Mouse (Mus musculus) myocyte (in vitro differentiated cells): ENCODE measurements around the gene Rtkn.

Source experiments
- MAX ChIP-seq: IDR thresholded peaks from one replicate; pipeline ENCODE4 v1.6.1; 2011; ENCODE audit warnings: low read depth, mild to moderate bottlenecking, control low read depth
- MYOG ChIP-seq, 3 experiments: IDR thresholded peaks; one replicate each; pipeline ENCODE4 v1.6.1; 2011; ENCODE audit warnings: control low read depth in 2 of 3, low read depth in 2 of 3, mild to moderate bottlenecking in 2 of 3; ENCODE audit not compliant: insufficient read length in 2 of 3, control insufficient read depth in 1 of 3, insufficient read depth in 1 of 3
- TCF12 ChIP-seq: IDR thresholded peaks from one replicate; pipeline ENCODE4 v1.6.1; 2011; ENCODE audit warnings: mild to moderate bottlenecking, control low read depth; ENCODE audit not compliant: poor library complexity, insufficient read depth, severe bottlenecking
- TCF3 ChIP-seq: IDR thresholded peaks from one replicate; pipeline ENCODE4 v1.6.1; 2011; ENCODE audit warnings: low read depth, control low read depth; ENCODE audit not compliant: insufficient read length

DNA sequence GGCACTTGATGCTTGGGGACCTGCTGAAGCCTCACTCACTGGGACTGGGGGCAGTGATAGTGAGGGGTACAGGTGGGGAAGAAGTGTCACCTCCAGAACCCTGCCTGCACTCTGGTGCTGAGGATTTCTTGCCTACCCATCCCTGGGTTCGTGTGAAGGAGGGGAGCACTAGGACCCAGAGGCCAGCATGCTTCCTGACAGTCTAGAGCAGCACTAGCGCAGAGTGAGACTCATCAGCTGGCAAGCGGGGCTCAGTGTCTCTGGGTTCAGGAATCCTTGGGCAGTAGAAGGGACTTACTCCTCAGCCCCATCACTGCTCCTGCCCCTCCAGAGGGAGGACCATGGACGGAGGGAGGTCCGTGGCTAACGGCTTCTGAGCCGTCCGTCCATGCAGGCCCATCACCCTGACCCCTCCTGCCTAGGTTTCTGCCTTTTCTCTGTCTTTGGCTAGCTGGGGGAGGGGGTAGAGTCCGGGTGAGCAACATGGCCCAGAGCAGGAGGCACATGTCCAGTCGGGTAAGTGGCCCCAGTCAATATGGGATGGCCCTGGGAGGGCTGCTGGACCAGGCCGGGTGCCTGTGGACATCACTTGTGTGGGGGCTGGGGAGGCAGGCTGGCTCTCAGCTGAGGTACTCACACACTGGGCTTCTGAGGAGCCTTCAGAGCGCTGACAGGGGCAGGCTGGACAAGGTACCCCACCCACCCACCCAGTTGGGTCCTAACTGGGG lies 44.3 kb downstream of the Rtkn start:
- no peak for TF ChIP-seq TCF12
- no peak for TF ChIP-seq TCF3
- no peak for TF ChIP-seq MAX
- TF ChIP-seq MYOG (IDR thresholded peaks at IDR 0.05; ENCODE audit: control insufficient read depth in 1 of 3, insufficient read depth in 1 of 3, insufficient read length in 2 of 3, low read depth in 2 of 3): no peak
